Mouse (Mus musculus): ENCODE data around the gene Itk.

The Itk gene

DNA sequence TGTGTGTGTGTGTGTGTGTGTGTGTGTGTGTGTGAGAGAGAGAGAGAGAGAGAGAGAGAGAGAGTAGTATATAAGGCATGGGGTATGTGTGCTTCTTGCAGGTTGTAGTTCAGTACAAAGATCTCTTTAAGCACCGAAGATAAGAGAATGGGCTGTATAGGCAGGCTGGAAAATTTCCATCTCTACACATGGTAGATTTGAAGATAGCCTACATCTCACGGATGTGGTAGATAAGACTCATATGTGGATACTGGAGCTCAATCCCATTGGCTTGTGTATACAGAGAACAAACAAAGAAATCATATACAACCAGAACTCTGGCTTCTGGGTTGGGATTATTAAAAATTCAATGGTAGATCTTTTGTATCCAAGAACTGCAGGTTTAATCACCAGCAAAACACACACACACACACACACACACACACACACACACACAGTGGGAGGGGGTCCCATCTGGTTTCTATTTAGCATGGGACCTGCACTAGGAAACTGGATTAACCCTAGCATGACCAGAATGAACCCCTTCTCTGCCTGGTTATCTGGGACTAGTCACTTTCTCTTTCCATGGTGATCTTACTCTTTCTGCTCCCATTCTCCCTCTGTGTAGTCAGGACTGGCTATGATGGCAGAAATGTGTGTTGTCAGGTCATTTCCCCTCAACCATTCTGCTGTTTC, 28.2 kb downstream of the Itk start:
- DNase-seq (ENCODE audit: low spot score in 2 of 2) = no peak

DNA sequence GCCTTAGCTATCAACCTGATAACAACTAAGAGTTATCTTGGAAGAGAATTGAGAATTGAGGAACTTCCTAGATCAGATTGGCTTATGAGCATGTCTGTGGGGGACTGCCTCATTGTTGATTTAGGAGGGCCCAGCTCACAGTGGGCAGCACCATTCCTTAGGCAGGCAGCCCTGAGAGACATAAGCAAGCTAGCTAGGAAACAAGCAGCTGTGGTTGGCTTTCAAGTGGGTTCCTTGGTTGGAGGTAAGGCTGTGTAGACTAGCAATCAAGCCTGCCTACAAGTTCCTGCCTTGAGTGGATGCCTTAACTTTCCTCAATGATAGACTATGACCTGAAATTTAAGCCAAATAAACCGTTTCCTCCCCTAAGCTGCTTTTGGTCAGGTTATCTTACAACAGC, 30.9 kb downstream of the Itk start:
- DNase-seq (ENCODE audit: low spot score in 2 of 2) = no peak

DNA sequence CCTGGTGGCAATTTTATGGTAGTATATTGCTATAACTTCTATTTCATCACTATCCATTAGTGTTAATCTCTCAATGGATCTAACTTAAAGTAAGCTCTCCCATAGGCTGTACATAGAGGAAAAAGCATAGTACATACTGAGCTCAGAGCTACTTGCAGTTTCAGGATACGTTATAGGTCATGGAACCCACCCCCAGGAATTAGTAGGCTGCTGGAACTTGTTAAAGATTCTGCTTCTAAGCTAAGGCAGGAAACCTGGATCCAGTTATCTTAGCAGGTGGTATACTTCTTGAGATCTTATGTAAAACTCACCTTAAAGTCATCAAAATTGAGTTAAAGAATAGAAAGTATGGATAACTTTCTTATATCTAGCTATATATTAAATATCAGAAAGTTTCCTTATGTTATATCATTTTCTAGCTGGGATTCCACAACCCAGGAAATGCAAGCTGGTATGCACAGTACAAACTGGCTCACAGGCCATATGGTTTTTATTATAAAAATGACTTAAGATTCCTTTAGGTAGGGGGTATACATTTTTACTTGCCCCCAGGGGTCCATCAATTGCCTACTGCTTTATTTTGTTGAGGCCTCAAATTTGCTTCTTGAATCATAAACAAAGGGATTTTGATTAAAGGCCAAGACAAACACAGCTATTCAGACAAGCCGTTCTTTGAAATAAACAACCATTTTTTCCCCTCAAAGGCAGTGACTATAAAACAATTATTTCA, 39.5 kb downstream of the Itk start:
- no peak for DNase-seq (ENCODE audit: low spot score in 2 of 2)

DNA sequence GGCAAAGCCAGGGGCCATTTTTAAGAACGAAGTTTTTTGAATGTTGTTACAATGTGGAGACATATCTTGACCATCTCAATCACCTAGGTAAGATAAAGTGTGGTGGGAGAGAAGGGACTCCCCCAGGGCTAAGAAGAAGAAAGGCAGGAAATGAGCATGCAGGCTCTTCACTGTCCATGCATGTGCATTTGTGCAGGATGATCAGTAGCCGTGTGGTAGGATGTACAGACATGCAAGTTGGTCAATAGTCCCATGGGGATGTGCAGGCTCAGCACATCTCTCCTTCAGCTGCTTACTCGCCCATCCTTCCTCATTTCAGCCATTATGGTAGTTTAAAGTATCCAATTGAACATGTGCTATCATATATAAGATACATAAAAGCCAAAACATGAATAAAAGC, 40.9 kb downstream of the Itk start:
- DNase-seq (ENCODE audit: low spot score in 2 of 2) = no peak

DNA sequence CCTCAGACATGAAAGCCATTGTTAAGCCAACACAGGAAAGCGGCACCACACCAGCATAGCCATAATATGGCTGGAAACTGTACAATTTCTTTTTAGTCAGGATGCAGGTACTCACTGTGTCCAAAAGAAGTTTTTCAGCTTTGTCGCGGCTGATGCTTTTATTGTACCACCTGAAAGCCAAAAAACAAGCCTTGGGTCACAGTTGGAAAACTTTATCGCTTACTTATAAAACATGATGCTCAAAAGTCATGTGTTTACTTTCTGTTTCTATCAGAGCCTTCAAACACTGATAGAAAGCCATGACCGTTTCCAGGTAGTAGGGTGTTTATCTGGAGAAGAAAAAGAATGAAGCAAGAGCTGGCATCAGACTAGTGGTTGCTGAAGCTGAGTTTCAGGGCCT, 41.6 kb downstream of the Itk start:
- no peak for DNase-seq (ENCODE audit: low spot score in 2 of 2)

DNA sequence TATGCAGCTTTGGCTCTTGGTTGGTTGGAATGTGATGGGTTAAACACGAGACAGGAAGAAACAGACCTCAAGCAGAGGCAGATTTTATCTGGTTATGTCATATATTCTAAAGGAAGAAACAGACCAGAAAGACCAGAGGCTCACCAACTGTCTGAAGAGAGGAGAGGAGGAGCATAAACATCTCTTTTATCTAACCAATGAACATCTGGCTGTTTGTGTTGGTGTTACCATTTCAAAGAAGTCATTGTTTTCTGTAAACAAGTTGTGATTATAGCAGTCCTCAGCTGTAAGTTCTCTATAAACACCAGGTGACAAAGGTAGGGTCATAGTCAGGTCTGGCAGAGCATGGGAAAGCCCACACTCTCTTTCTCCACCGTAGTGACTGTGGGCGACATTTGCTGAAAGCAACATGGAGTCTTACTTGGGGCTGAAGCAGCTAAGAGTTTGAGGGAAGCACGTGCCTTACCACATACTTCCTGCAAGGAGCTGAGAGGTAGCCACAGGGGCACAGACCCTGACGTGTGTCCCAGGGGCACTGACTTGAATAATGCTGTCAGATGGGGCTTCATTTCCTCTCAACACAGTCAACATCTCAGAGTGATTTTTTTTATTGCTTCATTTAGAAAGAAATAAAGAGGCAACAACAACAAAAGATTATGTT, 45.3 kb downstream of the Itk start:
- no peak for DNase-seq (ENCODE audit: low spot score in 2 of 2)

DNA sequence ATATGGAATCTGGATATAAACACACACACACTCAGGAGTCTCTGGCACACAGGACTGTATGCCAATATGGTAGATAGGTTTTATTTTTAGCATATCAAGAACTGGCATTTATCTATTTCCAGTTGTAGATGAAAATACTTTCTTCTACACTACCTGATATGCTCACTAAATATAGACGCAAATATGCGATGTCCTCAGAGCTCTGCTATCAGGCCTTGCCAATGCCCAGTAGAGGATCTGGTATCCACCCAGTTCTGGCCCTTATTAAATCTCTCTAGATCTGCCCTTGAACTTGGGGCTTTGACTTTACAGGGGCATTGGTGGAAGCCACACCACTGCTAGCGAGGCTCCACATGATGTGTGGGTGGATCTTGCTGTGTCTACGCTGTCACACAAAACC, 47.4 kb downstream of the Itk start:
- DNase-seq (ENCODE audit: low spot score in 2 of 2) = no peak

DNA sequence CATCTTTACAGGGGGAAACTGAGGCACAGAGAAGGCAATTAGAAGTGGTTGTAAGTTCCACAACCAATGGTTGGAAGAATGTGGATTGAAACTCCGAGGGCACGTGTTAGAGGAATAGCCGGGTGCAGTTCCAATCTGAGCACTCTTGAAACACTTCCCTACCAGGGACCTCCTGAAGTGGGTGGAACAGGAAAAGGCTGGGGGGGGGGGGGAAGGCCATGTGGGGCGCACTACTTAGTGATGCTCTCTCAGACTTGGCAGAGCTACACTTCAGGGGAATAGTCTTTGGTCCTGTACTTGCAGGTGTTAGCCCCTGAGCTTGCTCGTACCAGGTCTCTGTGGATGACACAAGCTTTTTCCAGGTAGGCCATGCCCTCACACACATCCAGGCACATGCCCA, 53.3 kb downstream of the Itk start:
- DNase-seq (ENCODE audit: low spot score in 2 of 2) = no peak

DNA sequence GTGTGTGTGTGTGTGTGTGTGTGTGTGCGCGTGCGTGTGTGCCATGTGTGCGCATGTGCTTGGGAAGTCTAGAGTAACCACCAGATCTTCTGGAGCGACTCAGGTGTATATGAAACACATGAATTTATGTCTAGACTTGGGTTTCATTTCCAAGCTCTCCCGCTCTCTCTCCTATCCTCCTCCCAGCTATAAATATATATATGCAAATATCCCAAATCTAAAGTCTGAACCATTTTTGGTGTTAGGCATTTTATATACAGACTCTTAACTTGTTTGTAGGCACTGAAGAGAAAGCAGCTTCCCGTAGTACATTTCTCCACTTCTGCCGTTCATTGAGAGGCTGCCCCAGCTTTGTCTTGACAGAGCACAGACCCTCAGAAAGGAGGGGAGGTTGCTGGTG, 57.1 kb downstream of the Itk start:
- no peak for DNase-seq (ENCODE audit: low spot score in 2 of 2)

DNA sequence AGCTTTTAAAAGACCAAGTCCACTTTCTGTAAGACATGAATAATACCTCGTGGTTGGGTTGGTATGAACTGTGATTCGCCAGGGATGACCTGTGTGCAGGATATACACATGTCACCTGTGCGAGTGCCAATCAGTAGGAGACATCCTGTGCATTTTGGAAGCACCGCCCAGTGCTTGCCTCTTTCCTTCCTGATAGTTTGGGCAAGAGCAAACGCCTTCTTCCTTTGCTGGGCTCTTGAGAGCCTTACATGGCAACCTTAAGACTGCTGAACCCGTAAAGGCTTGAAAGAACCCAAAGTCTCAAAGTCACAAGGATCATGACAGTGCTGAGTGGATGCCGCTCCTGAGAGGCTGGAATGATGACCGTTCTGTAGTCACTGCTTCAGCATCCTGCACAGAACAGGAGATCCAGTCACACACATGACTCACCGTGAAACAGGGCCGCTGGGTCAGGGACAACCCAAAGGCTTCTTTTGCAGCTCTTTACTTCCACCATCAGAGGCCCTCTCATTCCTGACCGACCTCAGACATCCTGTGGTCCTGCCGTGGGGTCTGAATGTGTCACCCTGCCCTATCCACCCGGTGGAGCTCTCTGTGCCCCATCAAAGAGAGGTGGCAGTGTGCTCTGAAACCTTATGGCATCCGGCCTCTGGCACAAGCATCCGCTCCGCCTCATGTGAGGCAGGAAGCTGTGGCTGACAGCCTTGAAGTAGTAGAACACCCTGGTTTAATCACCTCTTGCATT, 62.9 kb downstream of the Itk start:
- no peak for DNase-seq (ENCODE audit: low spot score in 2 of 2)

DNA sequence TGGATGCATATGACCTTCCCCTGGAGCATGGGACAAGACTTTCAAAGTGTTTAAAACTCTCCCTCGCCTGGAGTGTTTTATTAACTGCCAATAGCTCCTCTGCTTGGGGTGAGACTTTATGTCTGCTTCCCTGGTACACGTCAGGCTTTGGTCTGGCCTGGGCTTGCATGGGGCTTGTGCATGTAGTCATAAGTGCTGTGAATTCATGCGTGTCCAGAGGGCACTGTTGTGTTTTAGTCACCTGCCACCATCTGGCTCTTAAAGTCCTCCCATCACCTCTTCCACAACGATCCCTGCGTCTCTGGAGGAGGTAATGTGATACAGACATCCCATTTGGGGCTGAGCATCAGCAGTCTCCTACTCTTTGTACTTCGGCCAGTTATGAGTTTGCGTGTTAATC, 67.8 kb downstream of the Itk start:
- DNase-seq (ENCODE audit: low spot score in 2 of 2) = no peak

DNA sequence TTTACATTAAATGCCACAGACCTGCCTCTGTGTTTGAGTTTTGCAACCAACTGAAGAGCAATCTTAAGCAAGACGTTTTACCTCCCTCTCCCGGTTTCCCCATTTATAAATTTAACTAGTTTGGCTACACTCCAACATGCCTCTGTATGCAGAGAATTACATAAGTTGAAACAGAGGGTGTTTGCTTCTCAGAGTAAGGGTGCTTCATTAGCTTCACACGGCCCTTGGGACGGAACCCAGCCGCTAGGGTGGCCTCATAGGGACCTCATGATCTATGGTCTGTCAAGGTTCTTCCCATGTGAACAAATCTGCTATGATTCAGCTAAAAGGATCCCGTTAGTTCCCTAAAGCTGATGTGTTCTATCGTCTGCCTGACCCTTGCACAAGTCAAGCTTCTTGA, 74.8 kb downstream of the Itk start:
- DNase-seq (ENCODE audit: low spot score in 2 of 2) = no peak

DNA sequence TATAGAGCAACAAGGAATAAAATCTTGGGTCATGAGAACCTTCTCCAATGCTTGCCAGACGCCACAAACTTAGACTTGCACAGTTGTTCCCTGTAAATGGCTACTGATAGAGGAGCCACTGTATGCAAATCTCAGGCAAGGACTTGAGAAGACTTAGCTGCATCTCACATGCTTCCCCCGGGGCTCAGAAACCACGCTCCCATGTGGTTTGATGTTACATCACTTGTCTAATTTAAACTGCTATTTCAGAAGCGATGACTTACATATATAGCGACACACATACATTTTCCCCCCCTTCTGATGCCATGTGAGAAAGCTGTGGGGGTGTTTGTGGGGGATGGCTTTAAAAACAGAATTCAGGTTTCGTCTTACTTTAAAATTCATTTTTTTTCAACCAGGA, 75.5 kb downstream of the Itk start:
- DNase-seq (ENCODE audit: low spot score in 2 of 2) = peak; percentile 74 to 83

DNA sequence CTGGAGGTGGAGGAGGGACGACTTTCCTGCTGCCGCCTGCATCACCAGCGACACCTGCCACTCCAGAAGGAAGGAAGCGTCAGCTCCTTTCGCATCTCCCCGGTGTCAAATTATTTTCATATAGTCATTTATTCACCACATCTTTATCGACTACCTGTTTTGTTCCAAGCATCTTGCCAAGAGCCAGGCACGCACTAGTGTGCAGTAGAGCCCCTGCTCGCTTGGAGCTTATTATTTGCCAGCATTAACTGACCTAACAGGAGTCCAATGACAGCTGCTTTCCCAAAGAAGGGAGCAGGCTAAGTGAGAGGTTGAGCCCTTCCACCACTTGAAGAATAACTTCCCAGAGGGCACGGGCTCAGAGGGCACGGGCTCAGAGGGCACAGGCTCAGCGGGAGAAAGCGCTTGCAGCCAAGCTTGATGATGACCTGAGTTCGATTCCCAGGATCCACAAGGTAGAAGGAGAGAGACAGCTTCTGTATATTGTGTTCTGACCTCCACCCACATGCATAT, 76.7 kb downstream of the Itk start, which contains the start of gene Cyfip2:
Gene Cyfip2, minus strand, starts transcription at position 337 of the 513 bp plus-strand sequence.
- no peak for DNase-seq (ENCODE audit: low spot score in 2 of 2)

DNA sequence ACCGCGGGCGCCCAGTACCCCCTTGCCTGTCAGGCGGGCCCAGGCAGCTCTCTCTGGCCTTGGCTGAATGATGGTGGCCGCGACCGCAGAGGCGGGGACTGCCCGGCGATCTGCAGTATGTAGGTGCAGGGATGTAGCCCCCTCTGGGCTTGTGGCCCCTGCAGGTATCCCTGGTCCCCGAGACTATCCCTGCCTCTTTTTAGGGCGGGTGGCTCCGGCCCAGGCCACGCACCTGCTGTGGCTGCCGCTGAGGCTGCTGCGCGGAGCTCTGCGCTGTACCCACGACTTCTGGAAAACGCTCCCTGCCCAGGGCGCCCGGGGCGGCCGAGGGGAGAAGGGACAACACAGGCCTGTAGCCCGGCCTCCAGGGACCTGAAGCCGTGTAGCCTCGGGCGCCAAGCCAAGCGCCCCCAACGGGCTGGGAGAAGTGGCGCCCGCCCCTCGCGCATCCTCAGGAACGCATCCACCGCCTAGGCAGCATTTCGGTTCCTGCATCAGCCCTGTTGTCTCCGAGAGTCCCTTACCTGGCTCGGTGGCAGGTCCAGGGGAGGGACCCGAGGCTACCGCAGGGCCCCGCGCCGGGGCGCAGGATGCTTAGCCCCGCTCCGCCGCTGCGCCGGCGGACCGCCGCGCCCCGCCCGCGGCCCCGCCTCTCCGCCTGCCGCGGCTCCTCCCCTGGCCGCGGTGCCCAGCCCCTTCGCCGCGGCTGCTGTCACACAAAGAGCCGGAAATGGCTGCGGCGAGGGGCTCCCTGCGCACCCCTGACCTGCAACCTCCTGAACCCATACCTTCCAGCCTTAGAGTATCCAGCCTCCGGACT, 77.4 kb downstream of the Itk start:
- DNase-seq (ENCODE audit: low spot score in 2 of 2) = peak; percentile 70 to 71

DNA sequence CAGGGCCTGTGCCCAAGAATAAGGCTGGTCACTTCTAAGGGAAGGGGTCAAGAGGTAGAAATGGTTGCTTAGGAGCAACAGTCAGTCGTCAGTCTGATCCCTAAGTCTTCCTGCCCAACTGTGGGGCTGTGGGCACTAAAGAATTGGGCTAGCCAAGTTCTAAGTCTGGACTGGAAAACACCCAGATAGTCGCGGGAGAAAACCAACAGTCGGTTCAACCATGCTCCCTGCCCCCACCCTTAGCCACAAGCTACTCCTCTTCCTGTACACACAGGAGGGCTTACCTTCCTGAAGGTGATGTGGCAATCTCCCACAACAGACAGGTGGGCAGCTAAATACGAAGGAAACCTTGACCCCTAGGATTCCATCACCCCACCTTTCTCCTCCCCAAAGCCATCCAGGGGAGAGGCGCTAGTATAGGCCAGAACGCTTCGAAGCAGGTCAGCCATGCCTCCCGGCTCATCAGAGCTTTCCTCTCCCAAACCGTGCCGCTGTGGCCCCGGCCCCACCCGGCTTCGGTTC, 78.1 kb downstream of the Itk start:
- peak; percentile 67 to 68 for DNase-seq (ENCODE audit: low spot score in 2 of 2)

DNA sequence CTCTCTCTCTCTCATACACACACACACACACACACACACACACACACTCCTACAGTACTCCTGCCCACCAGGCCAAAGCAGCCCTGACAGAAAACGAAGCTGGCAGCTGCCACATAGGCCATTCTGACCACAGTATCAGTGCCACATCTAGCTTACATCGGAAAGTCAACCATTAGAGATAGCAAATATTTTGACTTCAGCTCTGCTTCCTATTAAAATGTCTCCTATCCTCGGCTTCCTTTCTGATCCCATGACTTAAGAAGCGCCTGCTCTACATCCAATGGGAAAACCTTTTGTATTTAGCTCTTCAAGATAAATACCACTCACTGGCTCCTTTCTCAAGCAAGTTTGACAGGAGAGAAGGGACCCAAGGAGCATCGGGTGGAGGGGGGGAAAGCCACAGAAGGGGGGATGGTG, 78.7 kb downstream of the Itk start:
- peak in 1 of 2 experiments; percentile 46 for DNase-seq (ENCODE audit: low spot score in 2 of 2)

DNA sequence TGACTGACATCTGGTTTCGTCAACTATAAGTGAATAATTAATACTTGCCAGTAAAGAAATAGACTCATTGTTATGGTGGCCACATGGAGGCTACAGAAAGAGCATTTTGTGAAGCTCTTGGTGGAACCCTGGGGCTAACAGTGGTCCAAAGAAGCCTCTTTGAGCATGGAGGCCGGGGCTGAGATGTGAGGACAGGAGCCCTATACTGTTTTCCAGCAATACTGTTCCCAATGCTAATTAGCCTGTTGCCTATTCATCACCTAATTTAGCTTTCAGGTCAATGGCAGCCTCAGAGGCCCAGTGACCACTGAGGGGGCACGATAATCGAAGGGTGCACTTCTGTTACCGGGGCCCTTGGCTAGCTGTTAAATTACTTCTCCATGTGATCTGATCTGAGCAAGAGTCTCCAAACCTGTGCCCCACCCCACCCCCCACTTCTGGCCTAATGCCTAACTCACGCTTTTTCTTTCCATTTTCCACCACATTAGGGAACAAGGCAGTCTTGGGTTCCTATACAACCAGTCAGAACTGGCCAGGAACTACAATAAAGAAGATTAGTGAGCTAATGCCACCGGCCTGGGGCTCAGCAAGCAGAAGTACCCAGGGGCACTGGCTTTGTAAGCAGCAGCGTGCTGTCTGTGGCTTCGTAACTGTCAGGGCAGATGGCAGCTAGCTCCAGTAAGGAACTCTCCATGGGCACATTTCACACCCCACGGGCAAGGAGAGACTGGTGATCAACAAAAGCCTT, 79.3 kb downstream of the Itk start:
- DNase-seq (ENCODE audit: low spot score in 2 of 2) = no peak

DNA sequence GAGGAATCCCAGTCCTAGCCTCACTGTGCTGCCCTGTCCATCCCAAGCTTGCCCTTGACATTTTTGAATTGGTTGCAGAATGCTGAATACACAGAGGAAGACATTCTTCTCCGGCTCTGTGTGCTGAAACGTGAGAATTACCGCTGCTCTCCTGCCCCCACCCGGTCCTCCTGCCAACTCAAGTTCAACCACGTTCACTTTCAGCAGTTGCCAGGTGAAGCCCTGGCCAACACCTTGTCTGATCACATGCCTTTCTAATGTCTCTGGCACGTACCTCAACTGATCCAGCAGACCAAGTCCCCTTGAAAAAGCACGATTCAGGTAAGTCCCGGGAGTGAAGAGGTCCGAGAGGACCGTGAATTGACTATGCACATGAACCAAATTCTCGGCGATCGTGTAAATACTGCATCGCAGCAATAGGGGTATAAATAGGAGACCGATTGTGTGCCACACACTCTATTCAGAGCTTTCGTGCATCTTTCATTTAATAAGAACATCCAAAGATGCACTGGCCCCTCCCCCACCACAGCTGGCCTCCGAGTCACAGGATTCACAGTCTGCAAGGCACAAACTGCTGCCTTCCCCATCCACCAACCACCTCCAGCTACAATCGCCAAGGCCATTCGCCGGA, 80.1 kb downstream of the Itk start:
- peak; percentile 78 to 82 for DNase-seq (ENCODE audit: low spot score in 2 of 2)

All from right cerebral cortex, postnatal 10 days (tissue).